Mouse (Mus musculus) heart, adult 18-20 months (tissue): ENCODE data around the gene Myef2. TPM values are rescaled to one million over a fixed set of nuclear protein-coding genes. Genes with fewer than 3 reads are reported as not detected.
A peak's percentile ranks its signal among the peaks of the same experiment; 100 is the strongest.

Experiments
- DNase-seq, 2 experiments: peaks; one replicate each; pipeline ENCODE4 v3.0.0; 2021 to 2022; ENCODE audit warnings: mixed read lengths in 1 of 2
- total RNA-seq, 2 experiments: library from RNA; stranded (reverse); gene quantifications; 2 replicates each; pipeline ENCODE4 v1.2.3; 2021

Gene Myef2
- total RNA-seq, 2 experiments from 2014 or later = 5.7 to 6.1 TPM

DNA sequence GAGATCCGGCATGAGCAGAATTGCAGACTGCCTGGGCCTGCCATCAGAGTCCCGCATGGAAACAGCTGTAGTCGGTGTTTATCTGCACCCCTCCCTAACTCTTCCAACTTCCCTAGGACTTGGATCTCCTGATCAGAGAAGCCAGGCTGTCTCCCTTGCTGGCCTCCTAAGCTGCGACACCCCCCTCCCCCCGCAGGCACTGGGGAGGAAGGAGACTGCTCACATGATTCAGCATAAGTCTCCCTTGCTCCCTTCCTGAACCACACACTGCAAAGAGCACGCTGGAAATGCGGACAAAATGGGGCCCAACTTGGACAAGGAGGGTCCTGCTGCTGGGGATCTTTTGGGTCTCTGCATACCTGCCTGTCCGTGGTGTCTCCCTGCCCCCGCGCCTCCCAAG, 55.6 kb downstream of the Myef2 start, which contains the start of gene Slc24a5:
Gene Slc24a5 (plus strand): TSS at position 231 of the 400 bp plus-strand sequence.
- peak; percentile 29 to 43 for DNase-seq

DNA sequence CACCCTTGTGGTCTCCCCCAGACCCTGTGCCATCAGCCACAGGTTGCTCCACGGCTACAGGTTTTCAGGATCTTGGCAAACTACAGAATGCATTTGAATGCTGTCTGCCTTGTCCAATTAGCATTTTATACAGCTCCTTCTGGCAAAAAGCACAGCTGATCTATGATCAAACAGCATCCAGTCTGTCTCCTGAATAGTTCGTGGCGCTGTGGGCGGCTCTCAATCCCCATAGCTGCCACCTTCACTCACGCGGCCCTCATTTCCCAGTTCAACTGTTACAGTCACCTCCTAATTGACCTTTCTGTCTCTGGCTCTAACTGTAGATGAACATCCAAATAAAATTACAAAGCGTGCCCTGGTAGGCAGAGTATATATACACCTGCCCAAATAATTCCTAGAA, 56.1 kb downstream of the Myef2 start:
- DNase-seq = no peak

DNA sequence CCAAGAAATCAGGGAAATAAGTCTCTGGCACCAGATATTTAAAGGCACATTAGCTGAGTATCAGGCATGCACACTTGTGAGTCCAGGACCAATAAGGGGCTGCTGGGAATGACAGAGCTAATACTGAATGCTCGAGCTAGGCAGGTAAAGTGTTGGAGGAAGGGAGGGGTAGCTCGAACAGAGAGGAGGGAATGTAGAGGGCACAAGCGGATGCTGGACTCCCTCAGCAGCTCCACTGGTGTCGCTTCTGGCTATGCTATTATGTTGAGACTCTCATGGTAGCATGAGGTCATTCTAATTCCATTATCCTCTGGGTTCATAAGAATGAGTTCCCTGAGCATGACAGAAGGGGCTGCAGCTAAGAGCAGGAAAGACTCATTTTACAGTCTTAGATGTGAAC, 60.5 kb downstream of the Myef2 start:
- DNase-seq = no peak

- no peak for DNase-seq
Measured at GRCm38 (mm10) chr2:125061451-125061850, 62.0 kb downstream of the Myef2 start.

- DNase-seq = no peak
Measured at GRCm38 (mm10) chr2:125057250-125057815, 66.1 kb downstream of the Myef2 start.

GRCm38 (mm10) chr2:125055316-125055903, 68.1 kb downstream of the Myef2 start:
- peak in 1 of 2 experiments; percentile 5 for DNase-seq

Other genes with a start within 250 kb of the Myef2 start
- under 1 TPM; 0.55 to 0.85 TPM for gene Slc24a5, start 55.5 kb downstream of the Myef2 start, total RNA-seq
- gene Ctxn2, start 13.0 kb upstream of the Myef2 start, total RNA-seq = not detected
- gene Slc12a1, start 28.8 kb upstream of the Myef2 start, total RNA-seq = not detected
- 10 to 100 TPM; 31.9 to 32.5 TPM for gene Dut, start 123.5 kb upstream of the Myef2 start, total RNA-seq